Mouse (Mus musculus): Measurements from ENCODE around the gene Napsa. TPM values are rescaled to one million over a fixed set of nuclear protein-coding genes. Genes with fewer than 3 reads are reported as not detected.
A peak's percentile ranks its signal among the peaks of the same experiment; 100 is the strongest.

The Napsa gene
- total RNA-seq, 2 experiments from 2014 or later = 121 to 219 TPM

- no peak for ATAC-seq (replicated peaks; ENCODE audit: poor library complexity)
These were observed 22.1 kb downstream of the Napsa start for GRCm38 (mm10) chr7:44594291-44594690.

GRCm38 (mm10) chr7:44595131-44595561 lies 23.0 kb downstream of the Napsa start:
- no peak for ATAC-seq (replicated peaks; ENCODE audit: poor library complexity)

- no peak for ATAC-seq (replicated peaks; ENCODE audit: poor library complexity)
These were observed 23.9 kb downstream of the Napsa start for GRCm38 (mm10) chr7:44596051-44596450.

GRCm38 (mm10) chr7:44596996-44597538 lies 24.9 kb downstream of the Napsa start:
- ATAC-seq (replicated peaks; ENCODE audit: poor library complexity) = no peak

- ATAC-seq (replicated peaks; ENCODE audit: poor library complexity) = no peak
These were observed 25.5 kb downstream of the Napsa start for GRCm38 (mm10) chr7:44597666-44598065.

- ATAC-seq (replicated peaks; ENCODE audit: poor library complexity) = no peak
These were observed 26.2 kb downstream of the Napsa start for GRCm38 (mm10) chr7:44598336-44598735.

GRCm38 (mm10) chr7:44600691-44601262 lies 28.6 kb downstream of the Napsa start:
- no peak for ATAC-seq (replicated peaks; ENCODE audit: poor library complexity)

- ATAC-seq (replicated peaks; ENCODE audit: poor library complexity) = no peak
These were observed 29.5 kb downstream of the Napsa start for GRCm38 (mm10) chr7:44601646-44602045.

GRCm38 (mm10) chr7:44602443-44602842 lies 30.3 kb downstream of the Napsa start:
- ATAC-seq (replicated peaks; ENCODE audit: poor library complexity) = no peak

GRCm38 (mm10) chr7:44603186-44603855 lies 31.1 kb downstream of the Napsa start:
- no peak for ATAC-seq (replicated peaks; ENCODE audit: poor library complexity)

GRCm38 (mm10) chr7:44604139-44604606 lies 32.0 kb downstream of the Napsa start:
- no peak for ATAC-seq (replicated peaks; ENCODE audit: poor library complexity)

- no peak for ATAC-seq (replicated peaks; ENCODE audit: poor library complexity)
These were observed 32.4 kb downstream of the Napsa start for GRCm38 (mm10) chr7:44604619-44605018.

- no peak for ATAC-seq (replicated peaks; ENCODE audit: poor library complexity)
These were observed 33.3 kb downstream of the Napsa start for GRCm38 (mm10) chr7:44605436-44605835.

GRCm38 (mm10) chr7:44606171-44606901 lies 34.2 kb downstream of the Napsa start:
- no peak for ATAC-seq (replicated peaks; ENCODE audit: poor library complexity)

GRCm38 (mm10) chr7:44612192-44612591 lies 40.0 kb downstream of the Napsa start:
- ATAC-seq (replicated peaks; ENCODE audit: poor library complexity) = no peak

GRCm38 (mm10) chr7:44614041-44614688 lies 42.0 kb downstream of the Napsa start:
- ATAC-seq (replicated peaks; ENCODE audit: poor library complexity) = no peak

GRCm38 (mm10) chr7:44615309-44615708 lies 43.1 kb downstream of the Napsa start:
- no peak for ATAC-seq (replicated peaks; ENCODE audit: poor library complexity)

GRCm38 (mm10) chr7:44615987-44616386 lies 43.8 kb downstream of the Napsa start:
- no peak for ATAC-seq (replicated peaks; ENCODE audit: poor library complexity)

- ATAC-seq (replicated peaks; ENCODE audit: poor library complexity) = no peak
These were observed 44.9 kb downstream of the Napsa start for GRCm38 (mm10) chr7:44617059-44617458.

- peak; percentile 99 for ATAC-seq (replicated peaks; ENCODE audit: poor library complexity)
These were observed 51.7 kb downstream of the Napsa start for GRCm38 (mm10) chr7:44623714-44624542.
